Mouse (Mus musculus): Measurements from ENCODE around the gene Creb5. TPM values are rescaled to one million over a fixed set of nuclear protein-coding genes. Genes with fewer than 3 reads are reported as not detected.

Gene Creb5
- polyA plus RNA-seq, 1 experiment = 1.5 TPM

DNA sequence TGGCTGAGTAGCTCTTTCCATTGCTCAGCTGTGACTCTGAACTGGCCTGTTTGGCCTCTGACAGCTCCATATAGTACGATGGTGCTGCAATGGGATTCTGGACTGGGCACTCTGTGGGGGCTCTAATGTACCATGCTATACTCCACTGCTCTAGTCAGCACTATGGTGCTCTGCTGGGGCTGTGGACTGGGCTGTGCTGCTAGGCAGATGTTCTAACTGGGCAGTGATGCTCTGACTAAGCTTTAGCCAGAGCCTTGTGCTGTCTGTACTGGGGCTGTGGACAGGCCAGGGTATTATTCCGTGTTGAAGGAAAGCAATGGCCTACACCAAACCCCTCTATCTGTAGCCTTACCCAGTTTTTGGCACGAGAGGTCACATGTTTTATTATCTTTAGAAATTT lies 316.0 kb downstream of the Creb5 start:
- Histone ChIP-seq H3K4me3 (ENCODE audit: insufficient read depth, poor library complexity, severe bottlenecking) (no peak overlapping the region), H3K36me3 (ENCODE audit: control insufficient read depth, insufficient read depth) (peaks cover 14% of the 10 kb centered on the region), H3ac (ENCODE audit: control insufficient read depth, insufficient read length, low read depth) (no peak overlapping the region), H3K27me3 (ENCODE audit: control insufficient read depth, insufficient read depth, insufficient read length) (no peaks in the 10 kb centered on the region), H3K79me2 (ENCODE audit: control insufficient read depth, insufficient read depth) (no peaks in the 10 kb centered on the region), H3K79me3 (ENCODE audit: low read depth) (no peaks in the 10 kb centered on the region)
- no peak for TF ChIP-seq USF1 (IDR thresholded peaks at IDR 0.05; ENCODE audit: low read depth)
- TF ChIP-seq MAX (IDR thresholded peaks at IDR 0.05) = no peak
- no peak for TF ChIP-seq FOSL1 (IDR thresholded peaks at IDR 0.05; ENCODE audit: insufficient read depth, low read length, poor library complexity, severe bottlenecking)
- TF ChIP-seq CEBPB (IDR thresholded peaks at IDR 0.05; ENCODE audit: low read depth) = no peak
- TF ChIP-seq MYOD1 (IDR thresholded peaks at IDR 0.05; ENCODE audit: control insufficient read depth, insufficient read length, low read depth) = no peak
- TF ChIP-seq CTCF (IDR thresholded peaks at IDR 0.05; ENCODE audit: control insufficient read depth, insufficient read depth, insufficient read length) = no peak
- TF ChIP-seq MYOG (IDR thresholded peaks at IDR 0.05; ENCODE audit: control insufficient read depth, extremely low read depth, insufficient read length) = no peak

DNA sequence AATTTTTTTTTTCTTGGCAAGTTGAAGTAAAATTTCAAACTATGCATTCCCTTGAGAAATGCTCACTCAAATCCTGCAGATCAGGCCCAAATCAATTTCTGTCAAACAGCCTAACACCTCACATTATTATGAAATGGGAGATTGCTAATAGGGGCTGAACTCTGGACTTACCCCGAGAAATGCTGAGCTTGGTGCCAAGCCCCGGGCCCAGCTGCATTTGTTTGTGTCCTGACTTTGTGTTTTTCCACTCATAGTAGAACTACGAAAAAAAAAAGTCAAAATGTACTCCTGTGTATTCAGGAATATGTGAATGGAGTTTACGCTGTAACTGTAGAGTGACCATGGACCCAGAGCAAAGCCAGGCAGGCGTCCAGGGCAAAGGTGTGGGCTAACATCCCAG lies 316.6 kb downstream of the Creb5 start:
- Histone ChIP-seq H3K79me2 (ENCODE audit: control insufficient read depth, insufficient read depth) (no peaks in the 10 kb centered on the region), H3K27me3 (ENCODE audit: control insufficient read depth, insufficient read depth, insufficient read length) (no peaks in the 10 kb centered on the region), H3K79me3 (ENCODE audit: low read depth) (no peaks in the 10 kb centered on the region), H3K36me3 (ENCODE audit: control insufficient read depth, insufficient read depth) (peaks cover 14% of the 10 kb centered on the region), H3ac (ENCODE audit: control insufficient read depth, insufficient read length, low read depth) (no peak overlapping the region), H3K4me3 (ENCODE audit: insufficient read depth, poor library complexity, severe bottlenecking) (no peak overlapping the region)
- no peak for TF ChIP-seq MAX (IDR thresholded peaks at IDR 0.05)

DNA sequence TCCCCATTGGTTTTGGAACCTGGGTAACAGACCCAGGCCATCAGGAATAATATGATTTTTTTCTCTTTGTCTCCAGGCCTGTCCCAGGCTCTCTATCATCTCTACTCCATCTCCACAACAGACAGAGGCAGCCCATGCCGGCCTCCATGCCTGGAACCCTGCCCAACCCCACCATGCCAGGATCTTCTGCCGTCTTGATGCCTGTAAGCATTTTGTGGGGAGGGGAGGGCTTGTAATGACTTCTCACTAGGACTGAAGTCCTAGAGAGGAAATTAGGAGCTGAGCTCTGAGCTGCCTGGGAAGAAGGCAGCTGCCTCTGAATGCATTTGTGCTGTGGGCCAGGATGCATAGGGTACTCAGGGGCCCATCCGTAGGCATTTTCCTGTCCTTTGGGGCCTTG lies 317.3 kb downstream of the Creb5 start:
- H3K79me2 ChIP-seq (ENCODE audit: control insufficient read depth, insufficient read depth) = no peaks in the 10 kb centered on the region
- H3K36me3 ChIP-seq (ENCODE audit: control insufficient read depth, insufficient read depth) = peaks cover 14% of the 10 kb centered on the region
- TF ChIP-seq MYOG (IDR thresholded peaks at IDR 0.05; ENCODE audit: control insufficient read depth, extremely low read depth, insufficient read length) (no peak), FOSL1 (IDR thresholded peaks at IDR 0.05; ENCODE audit: insufficient read depth, low read length, poor library complexity, severe bottlenecking) (no peak), MYOD1 (IDR thresholded peaks at IDR 0.05; ENCODE audit: control insufficient read depth, insufficient read length, low read depth) (no peak), USF1 (IDR thresholded peaks at IDR 0.05; ENCODE audit: low read depth) (no peak), CTCF (IDR thresholded peaks at IDR 0.05; ENCODE audit: control insufficient read depth, insufficient read depth, insufficient read length) (no peak), MAX (IDR thresholded peaks at IDR 0.05) (no peak), CEBPB (IDR thresholded peaks at IDR 0.05; ENCODE audit: low read depth) (no peak)
- no peaks in the 10 kb centered on the region for H3K27me3 ChIP-seq (ENCODE audit: control insufficient read depth, insufficient read depth, insufficient read length)
- H3K4me3 ChIP-seq (ENCODE audit: insufficient read depth, poor library complexity, severe bottlenecking) = no peak overlapping the region
- no peaks in the 10 kb centered on the region for H3K79me3 ChIP-seq (ENCODE audit: low read depth)
- H3ac ChIP-seq (ENCODE audit: control insufficient read depth, insufficient read length, low read depth) = no peak overlapping the region

DNA sequence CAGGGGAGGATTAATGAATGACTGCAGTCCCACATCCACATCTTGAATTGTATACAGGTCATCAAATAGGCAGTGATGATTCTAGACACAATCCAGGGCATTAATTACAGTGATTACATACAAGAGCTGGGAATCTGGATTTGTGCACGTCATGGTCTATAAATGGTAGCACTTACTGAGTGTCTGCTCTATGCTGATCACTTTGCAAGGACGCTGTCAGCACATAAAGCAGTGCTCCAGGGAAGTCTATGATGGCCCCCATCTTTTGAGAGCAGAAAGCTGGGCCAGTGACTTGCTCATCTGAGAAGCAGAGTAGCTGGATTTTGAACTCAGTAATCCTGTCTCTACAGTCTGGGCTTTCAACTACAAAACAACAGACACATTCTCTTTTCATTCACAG lies 318.1 kb downstream of the Creb5 start:
- H3K4me3 ChIP-seq (ENCODE audit: insufficient read depth, poor library complexity, severe bottlenecking) = no peak overlapping the region

DNA sequence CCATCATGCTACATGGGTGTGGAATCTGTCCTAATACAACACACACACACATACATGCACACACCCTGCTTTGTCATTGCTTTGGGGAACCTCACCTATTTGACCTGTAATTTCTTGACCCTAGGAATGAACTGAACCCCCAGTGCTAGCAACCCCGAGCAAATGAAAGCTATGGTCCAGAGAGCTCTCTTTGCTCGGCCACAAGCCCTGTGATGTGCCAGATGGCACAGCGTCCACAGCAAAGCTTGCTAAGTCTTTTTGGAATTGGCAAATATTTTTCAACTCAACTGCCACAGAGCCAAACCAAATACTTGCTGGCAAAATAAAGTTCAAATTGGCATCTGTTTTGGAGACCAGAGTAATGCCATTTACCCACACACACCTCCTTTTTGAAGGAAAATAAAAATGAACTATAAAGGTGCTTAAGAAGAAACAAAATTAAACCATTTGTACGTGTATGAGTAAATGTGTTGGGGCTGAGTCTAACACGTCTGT lies 324.4 kb downstream of the Creb5 start:
- Histone ChIP-seq H3K27me3 (ENCODE audit: control insufficient read depth, insufficient read depth, insufficient read length) (no peaks in the 10 kb centered on the region), H3K79me2 (ENCODE audit: control insufficient read depth, insufficient read depth) (no peaks in the 10 kb centered on the region), H3K36me3 (ENCODE audit: control insufficient read depth, insufficient read depth) (peaks cover 2% of the 10 kb centered on the region), H3ac (ENCODE audit: control insufficient read depth, insufficient read length, low read depth) (no peak overlapping the region), H3K79me3 (ENCODE audit: low read depth) (no peaks in the 10 kb centered on the region), H3K4me3 (ENCODE audit: insufficient read depth, poor library complexity, severe bottlenecking) (no peak overlapping the region)
- TF ChIP-seq CTCF (IDR thresholded peaks at IDR 0.05; ENCODE audit: control insufficient read depth, insufficient read depth, insufficient read length) (no peak), MAX (IDR thresholded peaks at IDR 0.05) (no peak), FOSL1 (IDR thresholded peaks at IDR 0.05; ENCODE audit: insufficient read depth, low read length, poor library complexity, severe bottlenecking) (no peak), MYOD1 (IDR thresholded peaks at IDR 0.05; ENCODE audit: control insufficient read depth, insufficient read length, low read depth) (no peak), USF1 (IDR thresholded peaks at IDR 0.05; ENCODE audit: low read depth) (no peak), CEBPB (IDR thresholded peaks at IDR 0.05; ENCODE audit: low read depth) (no peak), MYOG (IDR thresholded peaks at IDR 0.05; ENCODE audit: control insufficient read depth, extremely low read depth, insufficient read length) (no peak)

More for the DNA sequence above, 318.1 kb downstream of the Creb5 start:
- no peak for TF ChIP-seq MAX (IDR thresholded peaks at IDR 0.05)
- no peak for TF ChIP-seq CTCF (IDR thresholded peaks at IDR 0.05; ENCODE audit: control insufficient read depth, insufficient read depth, insufficient read length)
- TF ChIP-seq MYOG (IDR thresholded peaks at IDR 0.05; ENCODE audit: control insufficient read depth, extremely low read depth, insufficient read length) = no peak
- no peak for TF ChIP-seq FOSL1 (IDR thresholded peaks at IDR 0.05; ENCODE audit: insufficient read depth, low read length, poor library complexity, severe bottlenecking)
- TF ChIP-seq MYOD1 (IDR thresholded peaks at IDR 0.05; ENCODE audit: control insufficient read depth, insufficient read length, low read depth) = no peak
- no peak for TF ChIP-seq USF1 (IDR thresholded peaks at IDR 0.05; ENCODE audit: low read depth)
- TF ChIP-seq CEBPB (IDR thresholded peaks at IDR 0.05; ENCODE audit: low read depth) = no peak
- Histone ChIP-seq H3K27me3 (ENCODE audit: control insufficient read depth, insufficient read depth, insufficient read length) (no peaks in the 10 kb centered on the region), H3K79me2 (ENCODE audit: control insufficient read depth, insufficient read depth) (no peaks in the 10 kb centered on the region), H3K79me3 (ENCODE audit: low read depth) (no peaks in the 10 kb centered on the region), H3K36me3 (ENCODE audit: control insufficient read depth, insufficient read depth) (peaks cover 14% of the 10 kb centered on the region), H3ac (ENCODE audit: control insufficient read depth, insufficient read length, low read depth) (no peak overlapping the region)

DNA sequence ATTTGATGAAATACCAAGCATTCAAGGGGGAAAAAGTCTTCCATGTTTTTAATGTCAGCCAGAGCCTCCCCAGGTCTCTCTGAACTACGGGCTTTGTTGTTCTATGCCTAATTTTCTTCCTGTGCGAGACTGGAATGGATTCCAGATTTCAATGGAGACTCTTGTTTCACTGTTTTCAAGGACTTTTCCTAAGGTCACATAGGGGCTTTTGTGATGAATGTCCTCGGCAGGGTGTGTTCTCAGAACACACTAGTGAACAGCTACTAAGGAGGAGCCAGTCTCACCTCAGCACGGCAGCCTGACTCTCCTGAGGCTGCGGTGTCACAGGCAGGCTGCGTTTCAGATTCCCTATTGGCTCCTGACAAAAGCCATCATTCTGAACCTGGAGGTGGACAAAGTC lies 325.6 kb downstream of the Creb5 start:
- TF ChIP-seq CTCF (IDR thresholded peaks at IDR 0.05; ENCODE audit: control insufficient read depth, insufficient read depth, insufficient read length) (no peak), MAX (IDR thresholded peaks at IDR 0.05) (no peak), CEBPB (IDR thresholded peaks at IDR 0.05; ENCODE audit: low read depth) (no peak), FOSL1 (IDR thresholded peaks at IDR 0.05; ENCODE audit: insufficient read depth, low read length, poor library complexity, severe bottlenecking) (no peak)
- Histone ChIP-seq H3ac (ENCODE audit: control insufficient read depth, insufficient read length, low read depth) (no peak overlapping the region), H3K36me3 (ENCODE audit: control insufficient read depth, insufficient read depth) (no peaks in the 10 kb centered on the region), H3K27me3 (ENCODE audit: control insufficient read depth, insufficient read depth, insufficient read length) (no peaks in the 10 kb centered on the region), H3K79me2 (ENCODE audit: control insufficient read depth, insufficient read depth) (no peaks in the 10 kb centered on the region), H3K79me3 (ENCODE audit: low read depth) (no peaks in the 10 kb centered on the region), H3K4me3 (ENCODE audit: insufficient read depth, poor library complexity, severe bottlenecking) (no peak overlapping the region)
